Comparison of ENCODE assay signal across 17 mouse cellular contexts in the genomic region with DNA sequence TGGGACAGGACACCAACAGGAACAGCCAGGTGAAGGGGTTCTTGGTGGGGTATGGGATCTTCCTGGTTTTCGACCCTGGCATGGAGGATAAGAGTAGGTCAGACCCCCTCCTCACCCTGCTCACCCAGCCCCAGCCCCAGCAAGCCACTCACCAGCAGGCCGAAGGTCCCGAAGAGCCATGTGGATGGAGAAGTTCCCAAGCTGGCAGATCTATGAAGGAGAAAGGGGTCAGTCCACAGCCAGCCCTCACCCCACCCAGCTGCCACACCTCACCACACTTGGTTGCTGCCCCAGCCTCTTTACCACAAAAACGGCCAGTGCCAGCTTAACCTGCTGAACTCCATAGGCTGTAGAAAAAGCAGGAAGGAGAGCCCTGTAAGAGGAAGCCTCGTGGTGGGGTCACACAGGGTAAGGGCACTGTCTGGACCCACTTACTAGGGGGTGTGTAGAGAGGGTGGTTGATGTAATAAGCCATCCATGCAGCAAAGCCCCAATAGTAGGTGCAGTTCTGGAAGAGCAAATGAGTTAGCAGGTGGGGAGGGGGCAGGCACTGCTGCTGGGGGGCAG. TPM values are rescaled to one million over a fixed set of nuclear protein-coding genes. Genes with fewer than 3 reads are reported as not detected.
A peak's percentile ranks its signal among the peaks of the same experiment; 100 is the strongest.
DNase-seq lines count a peak whose midpoint lies in the region; ATAC-seq and TF ChIP-seq lines count a peak whose summit lies in the region.
"Had no signal": no experiment of that assay in that cellular context is flagged by ENCODE, and none has a peak within 500 bp of the region (broad histone marks: within the 10 kb centered on the region; RNA-seq: fewer than 3 reads in every experiment).

No protein-coding gene starts in this region.

- H3K36me3 ChIP-seq in forebrain, embryonic 11.5 days (ENCODE audit: control insufficient read depth, insufficient read depth, low read length) = peaks cover 10% of the 10 kb centered on the region; the same call in 1 of the 2 replicates
- H3K36me3 ChIP-seq in forebrain, embryonic 15.5 days = peaks cover 28% of the 10 kb centered on the region
- peaks cover 20% of the 10 kb centered on the region; the same call in 1 of the 2 replicates for H3K36me3 ChIP-seq in kidney, postnatal 0 days (ENCODE audit: insufficient read depth, low read length)
- peaks cover 39% of the 10 kb centered on the region for H3K36me3 ChIP-seq in kidney, embryonic 14.5 days (ENCODE audit: control insufficient read depth, insufficient read depth, low read length)
- H3K36me3 ChIP-seq in liver, embryonic 12.5 days = peaks cover 65% of the 10 kb centered on the region

- no peak overlapping the region for H3K4me3 ChIP-seq in forebrain, embryonic 11.5 days (ENCODE audit: low read depth, low read length)
- no peak overlapping the region for H3K4me3 ChIP-seq in forebrain, embryonic 15.5 days
- no peak overlapping the region for H3K4me3 ChIP-seq in kidney, postnatal 0 days (replicated peaks; ENCODE audit: low read depth, low read length)
- no peak overlapping the region for H3K4me3 ChIP-seq in kidney, embryonic 14.5 days (ENCODE audit: low read length)
- peak overlapping the region; percentile 64 for H3K4me3 ChIP-seq in bone marrow, adult 2 months (replicated peaks; ENCODE audit: control insufficient read depth, low read depth, low read length)
- H3K4me3 ChIP-seq in liver, embryonic 12.5 days = no peak overlapping the region
- H3K4me3 ChIP-seq: forebrain, embryonic 12.5 days; layer of hippocampus, adult 2 months; midbrain, embryonic 15.5 days had no signal

- H3K9me3 ChIP-seq in forebrain, embryonic 11.5 days (ENCODE audit: control insufficient read depth, low read length) = no peaks in the 10 kb centered on the region
- H3K9me3 ChIP-seq in forebrain, embryonic 15.5 days = no peaks in the 10 kb centered on the region
- H3K9me3 ChIP-seq in kidney, postnatal 0 days (replicated peaks; ENCODE audit: low read length) = no peaks in the 10 kb centered on the region
- no peaks in the 10 kb centered on the region for H3K9me3 ChIP-seq in kidney, embryonic 14.5 days (ENCODE audit: control insufficient read depth, low read length)
- no peaks in the 10 kb centered on the region for H3K9me3 ChIP-seq in liver, embryonic 12.5 days (replicated peaks)
- H3K9me3 ChIP-seq: forebrain, embryonic 12.5 days; midbrain, embryonic 15.5 days had no signal

- 0 out of 2 replicates have a peak, but pooled peaks cover 4% of the 10 kb centered on the region for H3K4me1 ChIP-seq in forebrain, embryonic 11.5 days (replicated peaks; ENCODE audit: control insufficient read depth, insufficient read depth, low read length)
- peaks cover 30% of the 10 kb centered on the region for H3K4me1 ChIP-seq in forebrain, embryonic 15.5 days
- peaks cover 37% of the 10 kb centered on the region for H3K4me1 ChIP-seq in kidney, postnatal 0 days (replicated peaks; ENCODE audit: insufficient read depth, low read length)
- peaks cover 34% of the 10 kb centered on the region for H3K4me1 ChIP-seq in kidney, embryonic 14.5 days (ENCODE audit: control insufficient read depth, insufficient read depth, low read length)
- peaks cover 6% of the 10 kb centered on the region; the same call in 1 of the 2 replicates for H3K4me1 ChIP-seq in bone marrow, adult 2 months (ENCODE audit: control insufficient read depth, insufficient read depth, low read length)
- peaks cover 71% of the 10 kb centered on the region for H3K4me1 ChIP-seq in liver, embryonic 12.5 days

- DNase-seq in forebrain, embryonic 11.5 days (ENCODE audit: low spot score) = peak; percentile 48
- no peak for DNase-seq in kidney, postnatal 0 days (ENCODE audit: low spot score)
- no peak for DNase-seq in urinary bladder, postnatal 14 days (ENCODE audit: low spot score)
- DNase-seq: kidney, adult 8-10 months; right cerebral cortex, postnatal 25 days had no signal

- H3K27me3 ChIP-seq in forebrain, embryonic 11.5 days (ENCODE audit: control insufficient read depth, insufficient read depth, low read length) = no peaks in the 10 kb centered on the region
- no peaks in the 10 kb centered on the region for H3K27me3 ChIP-seq in forebrain, embryonic 15.5 days
- H3K27me3 ChIP-seq in kidney, postnatal 0 days (ENCODE audit: insufficient read depth, low read length) = no peaks in the 10 kb centered on the region
- no peaks in the 10 kb centered on the region for H3K27me3 ChIP-seq in kidney, embryonic 14.5 days (ENCODE audit: control insufficient read depth, insufficient read depth, low read length)
- no peaks in the 10 kb centered on the region for H3K27me3 ChIP-seq in liver, embryonic 12.5 days (replicated peaks)
- H3K27me3 ChIP-seq: forebrain, embryonic 12.5 days; midbrain, embryonic 15.5 days had no signal

- no peak for TF ChIP-seq CTCF in kidney, postnatal 0 days (IDR thresholded peaks at IDR 0.05; ENCODE audit: low read depth)
- no peak for TF ChIP-seq CTCF in bone marrow, adult 2 months (IDR thresholded peaks at IDR 0.05; ENCODE audit: control insufficient read depth, insufficient read depth, low read length)

- ATAC-seq in forebrain, embryonic 11.5 days (replicated peaks; ENCODE audit: low FRiP score) = no peak
- no peak for ATAC-seq in forebrain, embryonic 15.5 days (replicated peaks)
- ATAC-seq in kidney, postnatal 0 days (replicated peaks; ENCODE audit: low FRiP score, low read depth) = 0 out of 2 replicates have a peak, but pooled peaks have one; percentile 12
- no peak for ATAC-seq in kidney, embryonic 14.5 days (ENCODE audit: low FRiP score, low TSS enrichment)
- ATAC-seq in liver, embryonic 12.5 days = no peak
- ATAC-seq: midbrain, embryonic 15.5 days had no signal

- TF ChIP-seq POLR2A in bone marrow, adult 2 months (IDR thresholded peaks at IDR 0.05; ENCODE audit: borderline replicate concordance, control insufficient read depth, low read depth, low read length) = no peak

- H3K27ac ChIP-seq in forebrain, embryonic 11.5 days (ENCODE audit: low read depth, low read length) = no peak overlapping the region
- no peak overlapping the region for H3K27ac ChIP-seq in forebrain, embryonic 15.5 days (replicated peaks)
- H3K27ac ChIP-seq in kidney, postnatal 0 days = no peak overlapping the region
- no peak overlapping the region for H3K27ac ChIP-seq in kidney, embryonic 14.5 days (ENCODE audit: low read depth, low read length)
- H3K27ac ChIP-seq in bone marrow, adult 2 months (ENCODE audit: control insufficient read depth, insufficient read depth, low read depth, low read length, poor library complexity) = peak overlapping the region; percentile 94
- 0 out of 2 replicates have a peak overlapping the region, but pooled peaks have one; percentile 9 for H3K27ac ChIP-seq in liver, embryonic 12.5 days
- H3K27ac ChIP-seq: forebrain, embryonic 12.5 days; hindbrain, embryonic 14.5 days; liver, embryonic 14.5 days; midbrain, embryonic 15.5 days; stomach, postnatal 0 days had no signal

- 93% methylated on average over 5 of the region's 5 CpGs for WGBS in forebrain, embryonic 11.5 days
- whole genome bisulfite sequencing in forebrain, embryonic 15.5 days = 92% methylated on average over 5 of the region's 5 CpGs
- WGBS in kidney, postnatal 0 days = 56% methylated on average over 5 of the region's 5 CpGs
- WGBS in kidney, embryonic 14.5 days = 72% methylated on average over 5 of the region's 5 CpGs
- WGBS in bone marrow, adult 2 months = 30% methylated on average over 5 of the region's 5 CpGs
- 70% methylated on average over 5 of the region's 5 CpGs for WGBS in liver, embryonic 12.5 days (ENCODE audit: insufficient replicate concordance)

- no peak overlapping the region for H3K4me2 ChIP-seq in forebrain, embryonic 11.5 days (ENCODE audit: low read depth, low read length, severe bottlenecking)
- no peak overlapping the region for H3K4me2 ChIP-seq in forebrain, embryonic 15.5 days (replicated peaks)
- no peak overlapping the region for H3K4me2 ChIP-seq in kidney, postnatal 0 days (ENCODE audit: low read length)
- no peak overlapping the region for H3K4me2 ChIP-seq in kidney, embryonic 14.5 days (replicated peaks; ENCODE audit: low read depth, low read length)
- no peak overlapping the region for H3K4me2 ChIP-seq in liver, embryonic 12.5 days
- H3K4me2 ChIP-seq: forebrain, embryonic 12.5 days; hindbrain, embryonic 14.5 days; midbrain, embryonic 15.5 days had no signal

- no peak overlapping the region for H3K9ac ChIP-seq in forebrain, embryonic 11.5 days (ENCODE audit: low read length)
- H3K9ac ChIP-seq in forebrain, embryonic 15.5 days (replicated peaks) = no peak overlapping the region
- H3K9ac ChIP-seq in kidney, postnatal 0 days (ENCODE audit: low read depth, low read length) = no peak overlapping the region
- H3K9ac ChIP-seq in kidney, embryonic 14.5 days (ENCODE audit: low read depth, low read length) = no peak overlapping the region
- no peak overlapping the region for H3K9ac ChIP-seq in liver, embryonic 12.5 days
- H3K9ac ChIP-seq: forebrain, embryonic 12.5 days; hindbrain, embryonic 14.5 days; liver, embryonic 14.5 days; midbrain, embryonic 15.5 days had no signal

RNA-seq across cellular contexts. Expression of gene Ndufb7, which starts 5.9 kb away (rescaled TPM):
- polyA plus RNA-seq in forebrain, embryonic 11.5 days (2014; fragmentation: Nextera tagmentation; extraction: Ambion mirVana) = 333 and 339 TPM in 2 replicates
- polyA plus RNA-seq in forebrain, embryonic 15.5 days (2015; fragmentation: Nextera tagmentation; extraction: Ambion mirVana) = 327 and 356 TPM in 2 replicates
- 502 and 515 TPM in 2 replicates for polyA plus RNA-seq in kidney, postnatal 0 days (2015; fragmentation: Nextera tagmentation; extraction: Ambion mirVana)
- polyA plus RNA-seq in kidney, embryonic 14.5 days (2014; fragmentation: Nextera tagmentation; extraction: Ambion mirVana) = 348 and 423 TPM in 2 replicates
- polyA plus RNA-seq in bone marrow, adult 2 months (2011; ENCODE audit: insufficient read depth, insufficient read length, low replicate concordance, missing spikeins) = 240 and 480 TPM in 2 replicates
- polyA plus RNA-seq in liver, embryonic 12.5 days (2016; fragmentation: Nextera tagmentation; extraction: Ambion mirVana) = 290 and 291 TPM in 2 replicates

RNA-seq across cellular contexts. Expression of gene Tecr, which starts 35.4 kb away (rescaled TPM):
- polyA plus RNA-seq in forebrain, embryonic 11.5 days (2014; fragmentation: Nextera tagmentation; extraction: Ambion mirVana) = 550 and 611 TPM in 2 replicates
- 683 and 712 TPM in 2 replicates for polyA plus RNA-seq in forebrain, embryonic 15.5 days (2015; fragmentation: Nextera tagmentation; extraction: Ambion mirVana)
- 560 and 574 TPM in 2 replicates for polyA plus RNA-seq in kidney, postnatal 0 days (2015; fragmentation: Nextera tagmentation; extraction: Ambion mirVana)
- 661 and 682 TPM in 2 replicates for polyA plus RNA-seq in kidney, embryonic 14.5 days (2014; fragmentation: Nextera tagmentation; extraction: Ambion mirVana)
- 136 and 233 TPM in 2 replicates for polyA plus RNA-seq in bone marrow, adult 2 months (2011; ENCODE audit: insufficient read depth, insufficient read length, low replicate concordance, missing spikeins)
- 371 and 378 TPM in 2 replicates for polyA plus RNA-seq in liver, embryonic 12.5 days (2016; fragmentation: Nextera tagmentation; extraction: Ambion mirVana)

RNA-seq across cellular contexts. Expression of gene Dnajb1, which starts 35.7 kb away (rescaled TPM):
- polyA plus RNA-seq in forebrain, embryonic 11.5 days (2014; fragmentation: Nextera tagmentation; extraction: Ambion mirVana) = 73.8 and 78.5 TPM in 2 replicates
- polyA plus RNA-seq in forebrain, embryonic 15.5 days (2015; fragmentation: Nextera tagmentation; extraction: Ambion mirVana) = 59.8 and 63.0 TPM in 2 replicates
- polyA plus RNA-seq in kidney, postnatal 0 days (2015; fragmentation: Nextera tagmentation; extraction: Ambion mirVana) = 30.2 and 35.3 TPM in 2 replicates
- polyA plus RNA-seq in kidney, embryonic 14.5 days (2014; fragmentation: Nextera tagmentation; extraction: Ambion mirVana) = 42.5 and 48.9 TPM in 2 replicates
- polyA plus RNA-seq in bone marrow, adult 2 months (2011; ENCODE audit: insufficient read depth, insufficient read length, low replicate concordance, missing spikeins) = 23.8 and 23.9 TPM in 2 replicates
- 65.1 and 69.8 TPM in 2 replicates for polyA plus RNA-seq in liver, embryonic 12.5 days (2016; fragmentation: Nextera tagmentation; extraction: Ambion mirVana)

RNA-seq across cellular contexts. Expression of gene Olfr370, which starts 36.7 kb away (rescaled TPM):
- polyA plus RNA-seq in forebrain, embryonic 11.5 days (2014; fragmentation: Nextera tagmentation; extraction: Ambion mirVana) = not detected in 2 replicates
- 0.06 and 0.08 TPM in 2 replicates for polyA plus RNA-seq in forebrain, embryonic 15.5 days (2015; fragmentation: Nextera tagmentation; extraction: Ambion mirVana)
- polyA plus RNA-seq in kidney, postnatal 0 days (2015; fragmentation: Nextera tagmentation; extraction: Ambion mirVana) = not detected in 2 replicates
- polyA plus RNA-seq in kidney, embryonic 14.5 days (2014; fragmentation: Nextera tagmentation; extraction: Ambion mirVana) = not detected in 2 replicates
- not detected in 2 replicates for polyA plus RNA-seq in bone marrow, adult 2 months (2011; ENCODE audit: insufficient read depth, insufficient read length, low replicate concordance, missing spikeins)
- not detected in 2 replicates for polyA plus RNA-seq in liver, embryonic 12.5 days (2016; fragmentation: Nextera tagmentation; extraction: Ambion mirVana)
- polyA plus RNA-seq: cortical plate, adult 2 months; forebrain, embryonic 12.5 days; liver, embryonic 14.5 days; macrophage; midbrain, embryonic 15.5 days; stomach, postnatal 0 days had no signal

Comparison
In these comparisons a context has a peak if more than half of its experiments do, and no peak if none do; other contexts are left out.
1. H3K27ac ChIP-seq: peak in bone marrow, adult 2 months (single experiment) and liver, embryonic 12.5 days (single experiment); none in forebrain, embryonic 11.5 days (single experiment), forebrain, embryonic 15.5 days (single experiment), kidney, postnatal 0 days (single experiment) and kidney, embryonic 14.5 days (single experiment).